Mouse (Mus musculus): ENCODE results near the gene Tmem184b.

Gene Tmem184b

GRCm38 (mm10) chr15:79399231-79400052 is 3.9 kb downstream of the Tmem184b start:
- DNase-seq (ENCODE audit: low spot score) = no peak

GRCm38 (mm10) chr15:79396736-79397135 is 6.6 kb downstream of the Tmem184b start:
- no peak for DNase-seq (ENCODE audit: low spot score)

DNA sequence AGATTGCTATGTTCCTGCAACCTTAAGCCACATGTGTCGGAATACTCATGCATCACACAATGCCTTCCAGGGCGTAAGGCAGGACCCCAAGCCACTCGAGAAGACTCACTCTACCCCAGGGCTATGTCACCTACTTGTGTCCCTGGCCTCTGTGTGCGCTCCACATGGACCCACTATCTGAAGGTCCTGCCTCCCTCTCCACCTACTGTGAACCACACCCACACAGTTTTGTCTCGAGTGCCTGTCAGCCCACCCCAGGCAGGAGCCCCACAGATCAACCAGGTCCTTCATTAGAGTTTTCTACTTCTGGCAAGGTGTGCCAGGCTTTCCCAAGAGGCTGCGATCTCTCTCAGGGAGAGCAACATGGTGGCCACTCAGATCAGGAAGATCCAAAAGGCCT is 8.1 kb downstream of the Tmem184b start:
- no peak for DNase-seq (ENCODE audit: low spot score)

DNA sequence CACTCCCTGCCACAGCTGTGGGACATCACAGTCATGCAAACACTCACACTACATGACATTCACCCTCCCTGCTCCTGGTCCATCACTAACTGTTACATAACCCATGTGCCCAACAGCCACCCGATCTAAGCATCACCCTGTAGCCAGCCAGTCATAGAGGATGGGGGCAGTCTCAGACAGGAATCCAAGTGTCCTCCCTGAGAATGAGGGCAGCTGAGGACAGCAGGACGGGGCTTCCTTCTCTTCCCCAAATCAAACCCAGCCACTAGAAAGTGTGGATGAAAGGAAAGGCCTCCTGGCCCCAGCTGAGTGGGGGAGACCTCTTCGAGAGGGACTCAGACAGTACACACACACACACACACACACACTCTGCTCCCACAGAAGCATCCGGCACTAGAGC is 8.5 kb downstream of the Tmem184b start:
- no peak for DNase-seq (ENCODE audit: low spot score)

- no peak for DNase-seq (ENCODE audit: low spot score)
Measured at GRCm38 (mm10) chr15:79393101-79393500, 10.3 kb downstream of the Tmem184b start.

DNA sequence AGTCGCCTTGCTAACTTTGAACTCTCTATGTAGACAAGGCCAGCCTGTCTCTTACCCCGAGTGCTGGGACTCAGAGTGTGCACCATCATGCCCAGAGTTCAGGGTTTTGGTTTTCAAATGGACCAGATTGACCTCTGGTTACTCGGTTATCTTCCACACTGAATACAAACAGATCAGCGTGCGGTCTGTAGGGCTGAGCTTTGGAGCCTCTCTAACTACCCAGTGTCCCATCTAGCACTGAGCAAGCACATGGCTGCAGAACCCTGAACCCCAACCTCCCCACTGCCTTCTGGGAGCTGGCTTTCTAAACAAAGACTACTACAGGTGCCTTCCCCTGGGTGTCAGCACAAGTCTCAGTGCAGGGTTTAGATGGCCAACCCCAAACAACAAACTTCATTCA is 10.8 kb downstream of the Tmem184b start:
- no peak for DNase-seq (ENCODE audit: low spot score)

GRCm38 (mm10) chr15:79391447-79392093 is 11.8 kb downstream of the Tmem184b start:
- peak; percentile 45 for DNase-seq (ENCODE audit: low spot score)

DNA sequence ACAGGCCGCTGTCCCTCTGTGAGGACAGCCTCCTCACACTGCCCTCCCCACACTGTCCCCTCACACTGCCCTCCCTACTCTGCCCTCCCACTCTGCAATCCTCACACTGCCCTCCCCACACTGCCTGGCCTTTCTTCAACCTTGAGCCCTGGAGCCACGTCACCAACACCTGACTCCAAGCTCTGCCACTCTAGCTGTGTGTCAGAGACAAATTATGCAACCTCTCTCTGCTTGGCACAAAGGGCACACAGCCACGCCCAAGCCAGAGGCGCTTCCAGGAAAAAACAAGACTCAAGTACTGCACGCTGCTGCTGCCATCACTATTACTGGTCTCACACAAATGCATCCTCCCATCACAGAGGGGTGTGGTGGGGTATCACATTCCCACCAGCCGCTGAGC is 12.9 kb downstream of the Tmem184b start:
- no peak for DNase-seq (ENCODE audit: low spot score)

DNA sequence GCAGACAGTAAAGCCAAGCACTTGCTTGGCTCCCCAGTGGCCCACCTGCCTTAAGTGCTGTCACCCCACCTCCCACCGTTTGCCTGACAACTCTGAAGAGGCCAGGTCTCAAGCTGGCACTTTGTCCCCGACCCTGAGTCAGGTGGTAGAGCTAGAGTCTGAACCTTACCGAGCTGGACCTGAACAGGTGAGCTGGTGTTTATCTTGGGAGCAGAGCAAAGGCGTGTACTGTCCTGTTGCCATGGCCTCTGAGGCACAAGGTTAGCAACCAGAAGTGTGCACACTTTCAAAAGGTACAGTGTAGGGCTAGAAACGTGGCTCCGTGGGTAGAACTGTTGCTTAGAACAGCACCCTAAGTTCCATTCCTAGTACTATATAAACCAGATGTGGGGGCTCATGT is 15.2 kb downstream of the Tmem184b start:
- DNase-seq (ENCODE audit: low spot score) = no peak

DNA sequence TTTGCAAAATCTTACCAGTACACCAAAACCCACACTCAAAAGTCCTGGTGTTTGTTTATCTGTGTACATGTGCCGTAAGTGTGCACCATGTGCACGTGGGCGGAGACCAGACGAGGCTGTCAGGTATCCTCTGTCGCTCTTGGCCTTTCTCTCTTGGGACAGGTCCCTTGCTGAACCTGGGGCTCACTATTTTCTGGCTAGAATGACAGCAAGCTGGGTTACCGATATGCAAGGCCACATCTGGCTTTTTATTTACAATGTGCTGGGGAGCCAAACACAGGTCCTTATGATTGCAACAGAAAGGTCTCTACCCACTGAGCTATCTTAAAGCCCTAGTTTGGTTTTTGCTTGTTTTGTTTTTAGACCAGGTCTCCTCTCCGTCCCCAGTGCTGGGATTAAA is 15.8 kb downstream of the Tmem184b start:
- DNase-seq (ENCODE audit: low spot score) = no peak

DNA sequence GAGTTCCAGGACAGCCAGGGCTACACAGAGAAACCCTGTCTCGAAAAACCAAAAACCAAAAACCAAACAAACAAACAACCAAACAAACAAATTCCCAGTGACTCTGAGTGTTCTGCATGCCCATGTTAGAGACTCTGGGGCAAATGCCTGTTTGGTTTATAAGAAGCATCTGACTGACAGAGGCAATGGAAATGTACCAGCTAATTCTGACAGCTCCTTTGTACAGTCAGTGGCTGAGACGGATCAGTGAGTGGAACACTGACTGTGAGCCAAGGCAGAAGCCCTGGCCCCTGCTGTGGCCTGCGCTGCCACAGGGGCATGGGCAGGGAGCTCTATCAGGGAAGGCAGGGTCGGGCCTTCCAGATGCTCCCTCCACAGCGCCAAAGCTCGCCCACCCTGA is 16.3 kb downstream of the Tmem184b start:
- DNase-seq (ENCODE audit: low spot score) = no peak

DNA sequence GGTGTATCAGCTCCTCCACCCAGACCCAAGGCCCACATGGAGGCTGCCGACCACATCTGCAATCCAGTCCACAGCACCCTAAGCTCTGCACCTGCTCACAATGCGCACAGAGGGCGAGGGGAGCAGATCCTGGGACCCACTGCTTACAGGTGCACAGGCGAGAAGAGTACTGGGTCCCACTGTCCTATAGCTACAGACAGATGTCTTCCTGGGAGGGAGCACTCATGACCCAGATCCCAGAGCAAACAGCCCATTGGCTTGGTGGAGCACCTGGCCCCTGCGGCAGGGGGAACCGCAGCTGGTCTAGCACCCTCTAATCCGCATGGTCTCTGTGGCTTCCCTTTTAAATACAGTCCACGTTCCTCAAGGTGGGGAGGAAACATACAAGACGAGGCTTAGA is 21.7 kb downstream of the Tmem184b start:
- DNase-seq (ENCODE audit: low spot score) = no peak

DNA sequence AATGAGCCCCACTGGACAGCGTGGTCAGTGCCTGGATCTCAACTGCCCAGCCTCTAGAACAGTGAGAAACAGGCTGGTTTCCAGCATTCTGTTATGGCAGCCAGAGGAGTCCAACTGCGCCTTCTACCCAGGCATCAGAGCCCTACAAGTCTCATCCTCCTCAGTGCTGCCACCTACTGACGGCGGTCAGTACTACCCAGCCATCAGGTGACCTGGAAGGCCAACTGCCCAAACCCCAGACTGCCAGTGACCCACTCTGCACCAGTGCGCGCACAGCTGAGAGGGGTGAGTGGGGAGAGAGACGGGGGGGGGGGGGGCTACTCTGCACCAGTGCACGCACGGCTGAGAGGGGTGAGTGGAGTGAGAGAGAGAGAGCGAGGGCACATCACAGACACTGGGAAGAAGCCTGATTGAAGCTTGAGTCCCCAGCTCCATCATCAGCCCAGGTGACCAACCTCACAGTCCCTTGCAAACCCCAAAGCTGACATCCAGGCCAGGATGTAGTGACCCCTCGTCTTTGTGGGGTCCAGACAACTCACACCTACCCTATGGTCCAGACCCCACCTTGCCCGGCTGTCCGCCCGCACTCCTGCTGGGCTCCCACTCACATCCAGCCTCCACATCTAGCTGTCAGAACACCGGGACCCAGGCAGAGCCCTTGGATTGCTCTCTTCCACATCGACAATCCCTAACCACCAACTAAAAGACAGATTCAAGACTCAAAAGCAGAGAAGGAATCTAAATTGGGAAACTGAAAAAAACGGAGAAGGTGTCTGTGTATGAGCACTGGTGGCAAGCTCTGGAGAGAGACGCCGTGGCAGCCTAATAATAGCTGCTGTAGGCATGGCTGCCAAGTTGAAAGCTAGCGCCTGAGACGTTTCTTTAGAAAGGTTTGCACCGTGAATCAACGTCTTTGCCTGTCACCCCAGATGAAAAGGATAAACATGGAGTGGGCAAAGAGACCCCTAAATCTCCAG is 22.6 kb downstream of the Tmem184b start:
- DNase-seq (ENCODE audit: low spot score) = no peak

DNA sequence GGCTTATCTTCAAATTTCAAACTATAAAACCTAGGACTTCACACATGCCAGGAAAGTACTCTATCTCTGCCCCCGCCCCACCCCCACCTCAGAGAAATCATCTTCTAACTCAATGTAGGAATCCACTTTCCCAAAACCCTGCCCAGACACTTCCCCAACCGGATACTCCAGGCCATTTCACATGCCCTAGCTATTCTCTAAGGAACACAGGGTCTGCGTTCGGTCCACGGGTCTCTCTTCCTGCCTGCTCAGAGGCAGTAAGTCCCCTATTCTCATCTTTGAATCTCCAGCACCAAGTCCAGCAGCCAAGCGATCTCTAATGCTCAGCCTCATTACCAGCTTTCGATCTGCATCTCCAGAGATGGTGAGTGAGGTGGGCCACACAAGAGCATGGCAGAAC is 23.7 kb downstream of the Tmem184b start:
- DNase-seq (ENCODE audit: low spot score) = no peak

DNA sequence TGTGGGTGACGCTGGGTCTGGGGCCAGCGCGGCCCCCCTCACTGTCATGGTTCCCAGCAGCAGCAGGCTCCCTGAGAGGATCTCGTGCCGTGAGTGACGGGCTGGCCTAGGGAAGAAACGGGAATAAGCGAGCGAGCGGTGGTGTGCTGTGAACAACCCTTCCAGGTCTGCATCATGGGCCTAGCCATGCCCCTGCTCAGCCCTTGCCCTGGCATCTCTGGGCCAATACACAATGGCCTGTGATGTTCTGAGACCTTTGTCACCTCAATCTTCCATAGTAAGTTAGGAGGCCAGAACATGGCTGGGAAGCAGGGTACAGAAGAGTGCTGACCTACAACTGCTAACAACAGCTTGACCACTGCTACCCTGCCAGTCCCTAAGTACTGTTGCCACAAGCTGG is 24.8 kb downstream of the Tmem184b start:
- DNase-seq (ENCODE audit: low spot score) = no peak

GRCm38 (mm10) chr15:79377681-79378080 is 25.7 kb downstream of the Tmem184b start:
- no peak for DNase-seq (ENCODE audit: low spot score)

GRCm38 (mm10) chr15:79374760-79375159 is 28.6 kb downstream of the Tmem184b start:
- no peak for DNase-seq (ENCODE audit: low spot score)

GRCm38 (mm10) chr15:79370281-79370843 is 33.0 kb downstream of the Tmem184b start:
- DNase-seq (ENCODE audit: low spot score) = no peak

DNA sequence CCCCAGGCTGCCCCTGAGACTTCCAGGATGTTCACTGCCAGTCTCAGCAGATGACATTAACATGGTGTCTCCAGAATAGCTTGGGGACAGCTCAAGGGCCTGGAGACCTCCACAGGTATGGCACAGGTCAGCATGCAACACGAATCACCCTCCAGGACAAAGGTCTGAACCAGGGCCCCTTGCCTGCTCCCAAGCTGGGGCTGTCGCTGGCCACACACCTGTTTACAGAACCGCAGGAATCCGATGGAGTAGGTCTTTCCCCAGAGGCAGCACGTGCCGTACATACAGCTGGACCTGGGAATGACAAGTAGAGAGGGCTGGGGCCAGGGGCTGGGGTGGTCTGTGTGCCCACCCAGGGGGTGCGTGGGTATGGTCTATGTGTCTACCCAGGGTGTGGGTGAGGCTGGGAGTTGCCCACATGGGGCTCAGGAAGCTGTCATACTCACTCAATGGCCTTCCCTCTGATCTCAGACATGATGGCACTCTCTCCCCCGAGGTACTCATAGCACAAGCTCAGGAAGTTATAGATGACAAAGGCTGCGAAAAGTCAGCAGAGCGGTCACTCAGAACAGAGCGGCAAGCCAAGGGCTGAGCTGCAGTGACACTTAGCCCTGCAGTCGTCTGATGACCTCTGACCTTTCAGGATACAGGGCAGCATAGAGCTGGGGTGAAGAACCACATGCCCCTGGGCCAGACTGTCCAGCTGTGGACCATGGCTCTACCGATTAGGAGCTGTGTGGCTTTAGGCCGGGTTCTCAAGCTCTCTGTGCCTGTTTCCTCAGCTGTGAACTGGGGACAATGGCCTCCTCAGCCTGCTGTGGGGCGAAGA is 33.7 kb downstream of the Tmem184b start:
- no peak for DNase-seq (ENCODE audit: low spot score)

DNA sequence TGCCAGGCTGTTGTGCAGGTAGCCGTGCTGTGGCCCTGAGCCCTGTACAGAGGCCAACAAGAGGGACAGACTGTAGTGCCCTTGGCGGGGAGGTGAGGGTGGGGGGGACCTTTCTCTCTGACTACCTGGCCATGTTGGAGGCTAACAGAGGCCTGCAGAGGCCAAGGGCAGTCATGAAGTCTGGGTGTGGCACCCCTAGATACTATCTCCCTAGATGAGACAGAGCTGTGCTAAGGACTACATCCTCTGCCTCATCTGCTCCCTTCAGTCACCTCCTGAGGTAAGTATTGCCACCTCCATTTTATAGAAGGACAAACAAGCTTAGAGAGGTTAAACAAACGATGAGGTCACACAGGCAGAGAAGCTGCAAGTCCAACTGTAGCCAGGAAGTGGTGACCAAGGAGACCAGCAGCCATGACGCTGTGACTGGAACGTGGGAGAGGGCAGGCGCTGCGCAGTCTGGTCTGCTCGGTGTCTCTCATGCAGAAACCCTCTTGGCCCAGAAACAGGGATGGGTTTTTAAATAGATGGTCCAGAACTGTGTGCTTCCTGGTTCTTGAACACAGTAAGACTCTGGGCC is 34.4 kb downstream of the Tmem184b start:
- no peak for DNase-seq (ENCODE audit: low spot score)

DNA sequence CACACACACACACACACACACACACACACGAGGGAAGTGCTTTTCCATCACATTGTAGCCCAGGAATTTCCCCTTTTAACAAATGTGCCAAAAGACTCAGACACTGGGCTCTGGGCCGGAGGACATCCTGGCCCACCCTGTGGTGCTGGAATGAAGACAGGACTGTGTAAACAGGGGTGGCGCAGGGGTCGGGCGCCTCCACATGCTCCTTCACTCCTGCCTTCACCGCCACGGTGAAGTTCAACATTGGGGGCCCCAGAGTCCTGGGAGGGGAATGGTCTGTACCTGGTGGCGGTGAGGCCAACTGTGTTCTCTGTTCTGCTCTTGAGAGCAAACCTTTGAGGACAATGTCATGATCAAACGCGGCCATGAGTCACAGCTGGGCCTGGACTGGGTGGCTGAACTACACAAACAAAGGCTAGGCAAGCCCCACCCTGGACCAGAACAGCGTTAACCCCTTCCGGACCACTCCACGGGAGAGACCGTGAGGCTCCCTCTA is 35.0 kb downstream of the Tmem184b start:
- DNase-seq (ENCODE audit: low spot score) = peak; percentile 24
